Mouse (Mus musculus): ENCODE data around the gene Ccdc191.

The Ccdc191 gene

GRCm38 (mm10) chr16:43889208-43890004 lies at the start of gene Ccdc191:
Gene Ccdc191, plus strand, starts transcription at chr16:43889800.
- peak; percentile 96 to 98 for DNase-seq (ENCODE audit: low read depth in 1 of 2, low spot score in 2 of 2)

GRCm38 (mm10) chr16:43841236-43841635 lies 48.4 kb upstream of the Ccdc191 start:
- no peak for DNase-seq (ENCODE audit: low read depth in 1 of 2, low spot score in 2 of 2)

GRCm38 (mm10) chr16:43849839-43850238 lies 39.8 kb upstream of the Ccdc191 start:
- DNase-seq (ENCODE audit: low read depth in 1 of 2, low spot score in 2 of 2) = no peak

- DNase-seq (ENCODE audit: low read depth in 1 of 2, low spot score in 2 of 2) = no peak
Observed at GRCm38 (mm10) chr16:43858941-43859476, 30.6 kb upstream of the Ccdc191 start.

- no peak for DNase-seq (ENCODE audit: low read depth in 1 of 2, low spot score in 2 of 2)
Observed at GRCm38 (mm10) chr16:43860624-43861023, 29.0 kb upstream of the Ccdc191 start.

- DNase-seq (ENCODE audit: low read depth in 1 of 2, low spot score in 2 of 2) = no peak
Observed at GRCm38 (mm10) chr16:43869805-43870204, 19.8 kb upstream of the Ccdc191 start.

- DNase-seq (ENCODE audit: low read depth in 1 of 2, low spot score in 2 of 2) = no peak
Observed at GRCm38 (mm10) chr16:43871419-43871818, 18.2 kb upstream of the Ccdc191 start.

GRCm38 (mm10) chr16:43879769-43880168 lies 9.8 kb upstream of the Ccdc191 start:
- DNase-seq (ENCODE audit: low read depth in 1 of 2, low spot score in 2 of 2) = no peak

GRCm38 (mm10) chr16:43881636-43882035 lies 8.0 kb upstream of the Ccdc191 start:
- no peak for DNase-seq (ENCODE audit: low read depth in 1 of 2, low spot score in 2 of 2)

- DNase-seq (ENCODE audit: low read depth in 1 of 2, low spot score in 2 of 2) = no peak
Observed at GRCm38 (mm10) chr16:43882329-43882728, 7.3 kb upstream of the Ccdc191 start.

- no peak for DNase-seq (ENCODE audit: low read depth in 1 of 2, low spot score in 2 of 2)
Observed at GRCm38 (mm10) chr16:43890005-43890336, 371 bp downstream of the Ccdc191 start.

- DNase-seq (ENCODE audit: low read depth in 1 of 2, low spot score in 2 of 2) = no peak
Observed at GRCm38 (mm10) chr16:43890747-43891336, 1.2 kb downstream of the Ccdc191 start.

- no peak for DNase-seq (ENCODE audit: low read depth in 1 of 2, low spot score in 2 of 2)
Observed at GRCm38 (mm10) chr16:43894501-43894900, 4.9 kb downstream of the Ccdc191 start.

GRCm38 (mm10) chr16:43900138-43900537 lies 10.5 kb downstream of the Ccdc191 start:
- DNase-seq (ENCODE audit: low read depth in 1 of 2, low spot score in 2 of 2) = no peak

GRCm38 (mm10) chr16:43900571-43900970 lies 11.0 kb downstream of the Ccdc191 start:
- no peak for DNase-seq (ENCODE audit: low read depth in 1 of 2, low spot score in 2 of 2)

GRCm38 (mm10) chr16:43908881-43909280 lies 19.3 kb downstream of the Ccdc191 start:
- DNase-seq (ENCODE audit: low read depth in 1 of 2, low spot score in 2 of 2) = no peak

- no peak for DNase-seq (ENCODE audit: low read depth in 1 of 2, low spot score in 2 of 2)
Observed at GRCm38 (mm10) chr16:43918867-43919266, 29.3 kb downstream of the Ccdc191 start.

- no peak for DNase-seq (ENCODE audit: low read depth in 1 of 2, low spot score in 2 of 2)
Observed at GRCm38 (mm10) chr16:43922024-43922423, 32.4 kb downstream of the Ccdc191 start.

GRCm38 (mm10) chr16:43922630-43923029 lies 33.0 kb downstream of the Ccdc191 start:
- DNase-seq (ENCODE audit: low read depth in 1 of 2, low spot score in 2 of 2) = no peak

- no peak for DNase-seq (ENCODE audit: low read depth in 1 of 2, low spot score in 2 of 2)
Observed at GRCm38 (mm10) chr16:43925001-43925558, 35.5 kb downstream of the Ccdc191 start.

- no peak for DNase-seq (ENCODE audit: low read depth in 1 of 2, low spot score in 2 of 2)
Observed at GRCm38 (mm10) chr16:43925846-43926245, 36.2 kb downstream of the Ccdc191 start.

- DNase-seq (ENCODE audit: low read depth in 1 of 2, low spot score in 2 of 2) = no peak
Observed at GRCm38 (mm10) chr16:43926341-43926859, 36.8 kb downstream of the Ccdc191 start, which contains the start of gene Qtrt2. Gene Qtrt2, minus strand, starts transcription at chr16:43926809.

Measured in monocyte, adult 2 months (primary cell).